Mouse (Mus musculus) hindbrain, embryonic 10.5 days (tissue): ENCODE results near the gene Gfra4. TPM values are rescaled to one million over a fixed set of nuclear protein-coding genes. Genes with fewer than 3 reads are reported as not detected.

Experiments used
- DNase-seq: peaks from one replicate; pipeline ENCODE4 v3.0.0-alpha.2; 2017; ENCODE audit warnings: low spot score
- H3K27ac ChIP-seq: fragments of 300-500 bp; sonication (generic); 2 replicates; pipeline ENCODE4 v1.5.1; 2016; ENCODE audit warnings: mild to moderate bottlenecking, moderate library complexity
- H3K27me3 ChIP-seq: fragments of 300-500 bp; sonication (generic); 2 replicates; pipeline ENCODE4 v1.6.1; 2016; ENCODE audit warnings: mild to moderate bottlenecking; ENCODE audit not compliant: poor library complexity, insufficient read depth, severe bottlenecking
- H3K36me3 ChIP-seq: fragments of 300-500 bp; sonication (generic); 2 replicates; pipeline ENCODE4 v1.6.1; 2016; ENCODE audit warnings: mild to moderate bottlenecking, moderate library complexity
- H3K4me1 ChIP-seq: fragments of 300-500 bp; sonication (generic); replicated peaks from 2 replicates; pipeline ENCODE4 v1.6.1; 2016; ENCODE audit warnings: mild to moderate bottlenecking
- H3K4me3 ChIP-seq: fragments of 300-500 bp; sonication (generic); 2 replicates; pipeline ENCODE4 v1.5.1; 2016; ENCODE audit warnings: mild to moderate bottlenecking, moderate library complexity
- H3K9me3 ChIP-seq: fragments of 300-500 bp; sonication (generic); 2 replicates; pipeline ENCODE4 v1.6.1; 2016; ENCODE audit warnings: mild to moderate bottlenecking, moderate library complexity
- WGBS: fragments of 180-500 bp; shearing (Covaris S2); methylation state at CpG from one replicate; pipeline ENCODE4 v1.1.7; 2016; 5-methylcytosine and 5-hydroxymethylcytosine counted together
- polyA plus RNA-seq: library from polyadenylated mRNA; unstranded; fragments of >200 nt; fragmentation: Nextera tagmentation; extraction: Ambion mirVana; gene quantifications from 2 replicates; pipeline ENCODE4 v1.2.1, GENCODE M21; 2016

Gene Gfra4
- polyA plus RNA-seq, result 4.9 and 6.1 TPM in 2 replicates

GRCm38 (mm10) chr2:131042988-131043387, at the start of gene Gfra4:
TSS of gene Gfra4 (minus strand) at chr2:131043088.
- Histone ChIP-seq H3K36me3 (no peaks in the 10 kb centered on the region), H3K27ac (no peak within 1 kb of the TSS), H3K27me3 (peaks cover 68% of the 10 kb centered on the region), H3K4me1 (peaks cover 28% of the 10 kb centered on the region), H3K9me3 (no peaks in the 10 kb centered on the region), H3K4me3 (no peak within 1 kb of the TSS)
- WGBS, result 71% methylated on average over 2 of the region's 2 CpGs
- no peak for DNase-seq

GRCm38 (mm10) chr2:131090852-131091251, 48.0 kb upstream of the Gfra4 start:
- no peaks in the 10 kb centered on the region for H3K36me3 ChIP-seq
- H3K9me3 ChIP-seq, result no peaks in the 10 kb centered on the region
- 83% methylated on average over 3 of the region's 3 CpGs for WGBS
- H3K27ac ChIP-seq, result no peak overlapping the region
- no peak for DNase-seq
- no peaks in the 10 kb centered on the region for H3K27me3 ChIP-seq
- peaks cover 6% of the 10 kb centered on the region for H3K4me1 ChIP-seq
- no peak overlapping the region for H3K4me3 ChIP-seq

- WGBS, result 77% methylated on average over 1 of the region's 1 CpGs
- H3K4me3 ChIP-seq, result no peak overlapping the region
Measured at GRCm38 (mm10) chr2:131089634-131090033, 46.7 kb upstream of the Gfra4 start.

GRCm38 (mm10) chr2:131088581-131088980, 45.7 kb upstream of the Gfra4 start:
- no peak overlapping the region for H3K4me3 ChIP-seq
- no peak overlapping the region for H3K27ac ChIP-seq
- H3K27me3 ChIP-seq, result no peaks in the 10 kb centered on the region
- H3K4me1 ChIP-seq, result peaks cover 17% of the 10 kb centered on the region
- DNase-seq, result no peak
- 83% methylated on average over 4 of the region's 4 CpGs for WGBS
- no peaks in the 10 kb centered on the region for H3K9me3 ChIP-seq
- H3K36me3 ChIP-seq, result no peaks in the 10 kb centered on the region

More at GRCm38 (mm10) chr2:131089634-131090033, 46.7 kb upstream of the Gfra4 start:
- Histone ChIP-seq H3K4me1 (peaks cover 16% of the 10 kb centered on the region), H3K27ac (no peak overlapping the region), H3K36me3 (no peaks in the 10 kb centered on the region), H3K27me3 (no peaks in the 10 kb centered on the region), H3K9me3 (no peaks in the 10 kb centered on the region)
- DNase-seq, result no peak

- H3K27me3 ChIP-seq, result no peaks in the 10 kb centered on the region
- no peak within 1 kb of the TSS for H3K27ac ChIP-seq
- H3K4me3 ChIP-seq, result no peak within 1 kb of the TSS
- no peak for DNase-seq
- peaks cover 17% of the 10 kb centered on the region for H3K4me1 ChIP-seq
- WGBS, result 87% methylated on average over 11 of the region's 11 CpGs
- no peaks in the 10 kb centered on the region for H3K36me3 ChIP-seq
- no peaks in the 10 kb centered on the region for H3K9me3 ChIP-seq
Measured at GRCm38 (mm10) chr2:131086667-131087390, 43.9 kb upstream of the Gfra4 start, which contains the start of gene Siglec1. TSS of gene Siglec1 (minus strand) at chr2:131086765.

GRCm38 (mm10) chr2:131084206-131084605, 41.3 kb upstream of the Gfra4 start:
- Histone ChIP-seq H3K27me3 (0 out of 2 replicates have a peak, but pooled peaks cover 4% of the 10 kb centered on the region), H3K9me3 (no peaks in the 10 kb centered on the region), H3K27ac (no peak overlapping the region), H3K36me3 (no peaks in the 10 kb centered on the region), H3K4me3 (no peak overlapping the region), H3K4me1 (peaks cover 17% of the 10 kb centered on the region)
- no peak for DNase-seq
- 83% methylated on average over 4 of the region's 4 CpGs for WGBS

GRCm38 (mm10) chr2:131080507-131080906, 37.6 kb upstream of the Gfra4 start:
- 73% methylated on average over 5 of the region's 5 CpGs for WGBS
- no peak overlapping the region for H3K4me3 ChIP-seq
- H3K27me3 ChIP-seq, result peaks cover 7% of the 10 kb centered on the region
- H3K36me3 ChIP-seq, result no peaks in the 10 kb centered on the region
- DNase-seq, result no peak
- no peaks in the 10 kb centered on the region for H3K9me3 ChIP-seq
- peaks cover 16% of the 10 kb centered on the region; the same call in 1 of the 2 replicates for H3K4me1 ChIP-seq
- peak overlapping the region; percentile 16; the same call in 1 of the 2 replicates for H3K27ac ChIP-seq

- Histone ChIP-seq H3K4me3 (no peak overlapping the region), H3K27ac (no peak overlapping the region), H3K36me3 (no peaks in the 10 kb centered on the region), H3K9me3 (no peaks in the 10 kb centered on the region), H3K4me1 (peaks cover 15% of the 10 kb centered on the region; the same call in 1 of the 2 replicates), H3K27me3 (no peaks in the 10 kb centered on the region; the same call in 1 of the 2 replicates)
- DNase-seq, result no peak
- 91% methylated on average over 10 of the region's 10 CpGs for WGBS
Measured at GRCm38 (mm10) chr2:131072536-131072935, 29.6 kb upstream of the Gfra4 start.

- Histone ChIP-seq H3K27me3 (peaks cover 28% of the 10 kb centered on the region), H3K36me3 (no peaks in the 10 kb centered on the region), H3K4me1 (peaks cover 12% of the 10 kb centered on the region), H3K4me3 (no peak overlapping the region), H3K27ac (no peak overlapping the region), H3K9me3 (no peaks in the 10 kb centered on the region)
- WGBS, result 86% methylated on average over 6 of the region's 6 CpGs
- DNase-seq, result no peak
Measured at GRCm38 (mm10) chr2:131067481-131067880, 24.6 kb upstream of the Gfra4 start.

GRCm38 (mm10) chr2:131066342-131066741, 23.5 kb upstream of the Gfra4 start:
- no peaks in the 10 kb centered on the region for H3K36me3 ChIP-seq
- peaks cover 12% of the 10 kb centered on the region for H3K4me1 ChIP-seq
- peaks cover 39% of the 10 kb centered on the region for H3K27me3 ChIP-seq
- no peak for DNase-seq
- no peaks in the 10 kb centered on the region for H3K9me3 ChIP-seq
- H3K27ac ChIP-seq, result no peak overlapping the region
- 69% methylated on average over 9 of the region's 9 CpGs for WGBS
- no peak overlapping the region for H3K4me3 ChIP-seq

- WGBS, result 4% methylated on average over 22 of the region's 27 CpGs
- Histone ChIP-seq H3K9me3 (no peaks in the 10 kb centered on the region), H3K27ac (no peak within 1 kb of the TSS), H3K36me3 (no peaks in the 10 kb centered on the region), H3K27me3 (peaks cover 58% of the 10 kb centered on the region), H3K4me1 (peaks cover 29% of the 10 kb centered on the region), H3K4me3 (peak within 1 kb of the TSS; percentile 39)
- DNase-seq, result no peak
Measured at GRCm38 (mm10) chr2:131063404-131063864, 20.5 kb upstream of the Gfra4 start, which contains the start of gene Adam33. TSS of gene Adam33 (minus strand) at chr2:131063814.

- Histone ChIP-seq H3K27ac (no peak overlapping the region), H3K9me3 (no peaks in the 10 kb centered on the region), H3K27me3 (peaks cover 76% of the 10 kb centered on the region), H3K4me1 (peaks cover 29% of the 10 kb centered on the region), H3K36me3 (no peaks in the 10 kb centered on the region), H3K4me3 (no peak overlapping the region)
- DNase-seq, result no peak
- WGBS, result 68% methylated on average over 5 of the region's 5 CpGs
Measured at GRCm38 (mm10) chr2:131061607-131062006, 18.7 kb upstream of the Gfra4 start.

GRCm38 (mm10) chr2:131060784-131061183, 17.9 kb upstream of the Gfra4 start:
- peaks cover 37% of the 10 kb centered on the region for H3K4me1 ChIP-seq
- peak overlapping the region; percentile 66; the same call in 1 of the 2 replicates for H3K27ac ChIP-seq
- DNase-seq, result peak; percentile 31
- no peaks in the 10 kb centered on the region for H3K36me3 ChIP-seq
- WGBS, result 46% methylated on average over 6 of the region's 6 CpGs
- peaks cover 84% of the 10 kb centered on the region for H3K27me3 ChIP-seq
- H3K9me3 ChIP-seq, result no peaks in the 10 kb centered on the region
- no peak overlapping the region for H3K4me3 ChIP-seq
